Mouse (Mus musculus): Measurements from ENCODE around the gene Zfp607a. TPM values are rescaled to one million over a fixed set of nuclear protein-coding genes. Genes with fewer than 3 reads are reported as not detected.
"Not testable (repeated sequence)": the region's sequence is repeated elsewhere in the genome, so short reads cannot be mapped to it uniquely, and the experiment has no call there.

Gene Zfp607a
- total and polyA plus RNA-seq, 2 experiments from 2014 or later = 0.90 to 2.1 TPM

DNA sequence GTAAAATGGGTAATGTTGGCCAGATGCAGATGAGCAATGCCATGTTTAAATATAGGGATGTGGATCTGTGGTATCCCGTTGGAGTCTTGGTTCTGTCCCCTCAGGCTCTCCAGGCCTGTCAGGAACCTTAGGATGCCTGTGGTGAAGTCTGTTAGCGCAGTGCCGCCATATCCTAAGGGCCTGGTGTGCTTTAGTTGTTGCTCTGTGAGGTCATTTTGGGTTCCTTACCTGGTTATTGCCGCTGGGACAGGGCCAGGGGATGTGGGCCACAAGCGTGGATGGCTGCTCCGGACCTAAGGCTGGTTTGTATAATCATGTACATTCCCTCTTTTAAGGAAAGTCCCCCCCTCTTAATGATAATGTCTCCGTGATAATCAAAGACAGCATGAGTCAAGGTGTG lies 17.7 kb upstream of the Zfp607a start:
- Histone ChIP-seq H3K36me3 (ENCODE audit: insufficient read depth, low read length) (peaks cover 1% of the 10 kb centered on the region), H3K4me1 (ENCODE audit: insufficient read depth, low read length) (no peaks in the 10 kb centered on the region), H3K9ac (replicated peaks; ENCODE audit: low read length) (no peak overlapping the region), H3K27ac (no peak overlapping the region), H3K9me3 (ENCODE audit: low read length) (no peaks in the 10 kb centered on the region), H3K4me2 (ENCODE audit: low read depth, low read length) (peak overlapping the region; percentile 56), H3K27me3 (ENCODE audit: insufficient read depth, low read length) (no peaks in the 10 kb centered on the region), H3K4me3 (ENCODE audit: low read length) (no peak overlapping the region)
- 90% methylated on average over 7 of the region's 7 CpGs for WGBS
- ATAC-seq (no peak), DNase-seq (ENCODE audit: low spot score) (no peak)
- TF ChIP-seq CTCF (IDR thresholded peaks at IDR 0.05; ENCODE audit: low read depth) = no peak

DNA sequence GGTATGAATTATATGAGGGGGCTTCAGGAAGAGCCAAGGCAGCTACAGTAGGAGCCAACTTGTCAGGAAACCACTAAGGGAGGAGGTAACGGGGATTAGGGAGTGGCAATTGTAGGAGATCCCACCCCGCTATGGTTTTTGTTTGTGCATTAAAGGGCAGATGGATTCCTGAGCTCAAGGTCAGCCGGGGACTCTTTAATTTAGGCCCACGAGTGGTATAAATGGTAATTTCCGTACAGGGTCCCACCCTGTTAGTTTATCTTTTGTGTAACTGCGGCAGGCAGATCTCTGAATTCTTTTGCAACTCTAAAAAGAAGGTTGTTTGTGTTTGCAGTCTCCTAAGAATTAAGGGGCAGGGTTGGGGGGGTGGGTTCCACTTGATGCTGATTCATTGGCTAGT lies 17.2 kb upstream of the Zfp607a start:
- Histone ChIP-seq H3K9me3 (ENCODE audit: low read length) (no peaks in the 10 kb centered on the region), H3K27me3 (ENCODE audit: insufficient read depth, low read length) (no peaks in the 10 kb centered on the region), H3K4me1 (ENCODE audit: insufficient read depth, low read length) (no peaks in the 10 kb centered on the region), H3K36me3 (ENCODE audit: insufficient read depth, low read length) (peaks cover 6% of the 10 kb centered on the region), H3K27ac (no peak overlapping the region), H3K9ac (replicated peaks; ENCODE audit: low read length) (no peak overlapping the region), H3K4me3 (ENCODE audit: low read length) (no peak overlapping the region), H3K4me2 (ENCODE audit: low read depth, low read length) (no peak overlapping the region)
- 85% methylated on average over 6 of the region's 6 CpGs for WGBS
- no peak for TF ChIP-seq CTCF (IDR thresholded peaks at IDR 0.05; ENCODE audit: low read depth)
- ATAC-seq (no peak), DNase-seq (ENCODE audit: low spot score) (no peak)

GRCm38 (mm10) chr7:27859301-27860251 lies 2.2 kb downstream of the Zfp607a start:
- Histone ChIP-seq H3K4me1 (ENCODE audit: insufficient read depth, low read length) (no peaks in the 10 kb centered on the region), H3K4me2 (ENCODE audit: low read depth, low read length) (peak overlapping the region; percentile 75), H3K27ac (peak overlapping the region; percentile 51; the same call in 1 of the 2 replicates), H3K9ac (replicated peaks; ENCODE audit: low read length) (peak overlapping the region; percentile 43; the same call in 1 of the 2 replicates), H3K36me3 (ENCODE audit: insufficient read depth, low read length) (no peaks in the 10 kb centered on the region), H3K4me3 (ENCODE audit: low read length) (peak overlapping the region; percentile 44), H3K9me3 (ENCODE audit: low read length) (no peaks in the 10 kb centered on the region), H3K27me3 (ENCODE audit: insufficient read depth, low read length) (no peaks in the 10 kb centered on the region)
- peak; percentile 43; the same call in 1 of the 2 replicates for ATAC-seq
- WGBS = 24% methylated on average over 10 of the region's 10 CpGs
- TF ChIP-seq CTCF (IDR thresholded peaks at IDR 0.05; ENCODE audit: low read depth) = no peak
- peak; percentile 21 for DNase-seq (ENCODE audit: low spot score)

DNA sequence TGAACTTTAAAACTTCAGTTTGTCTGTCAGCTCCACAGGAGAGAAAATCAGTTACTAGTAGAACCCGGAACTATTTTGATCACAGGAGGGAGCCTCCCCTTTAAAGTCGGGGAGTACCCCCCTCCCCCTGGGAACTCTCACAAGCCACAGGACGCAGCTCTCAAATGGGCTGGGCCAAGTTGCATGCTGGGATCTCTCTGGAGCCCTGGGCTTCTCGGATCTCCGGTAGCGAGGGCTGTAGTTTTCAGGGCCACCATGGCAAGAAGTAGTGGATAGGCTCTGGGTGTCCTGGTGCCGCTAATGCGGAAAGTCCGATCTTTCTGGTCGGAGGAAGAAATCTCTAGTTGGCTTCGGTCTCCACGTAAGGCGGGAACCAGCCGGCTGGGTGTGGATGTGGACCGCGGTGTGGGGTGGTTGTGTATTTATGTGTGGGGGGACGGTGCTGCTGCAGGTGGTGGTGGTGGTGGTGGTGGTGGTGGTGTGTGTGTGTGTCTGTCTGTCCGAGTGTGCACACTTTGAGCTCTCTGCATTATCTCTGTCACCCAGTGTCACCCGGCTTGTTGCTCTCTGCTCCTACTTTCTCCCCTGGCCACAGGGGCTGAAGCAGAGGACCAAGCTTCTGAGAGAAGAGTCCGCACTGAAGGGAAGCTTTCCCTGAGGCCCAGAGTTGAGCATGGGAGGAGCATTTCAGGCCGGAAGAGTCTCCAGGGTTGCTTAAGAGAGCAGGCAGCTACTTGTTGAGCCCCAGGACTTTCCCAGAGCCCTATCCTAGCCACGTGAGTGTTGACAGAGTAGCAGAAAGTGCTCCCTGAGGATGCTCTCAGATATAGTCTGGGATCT lies 3.3 kb downstream of the Zfp607a start:
- H3K9me3 ChIP-seq (ENCODE audit: low read length) = no peaks in the 10 kb centered on the region
- H3K4me1 ChIP-seq (ENCODE audit: insufficient read depth, low read length) = no peaks in the 10 kb centered on the region
- H3K27ac ChIP-seq = peak overlapping the region; percentile 69; the same call in 1 of the 2 replicates
- no peak for TF ChIP-seq CTCF (IDR thresholded peaks at IDR 0.05; ENCODE audit: low read depth)
- DNase-seq (ENCODE audit: low spot score) (peak; percentile 80), ATAC-seq (peak; percentile 85)
- H3K9ac ChIP-seq (replicated peaks; ENCODE audit: low read length) = peak overlapping the region; percentile 43; the same call in 1 of the 2 replicates
- H3K4me2 ChIP-seq (ENCODE audit: low read depth, low read length) = peak overlapping the region; percentile 75
- no peaks in the 10 kb centered on the region for H3K36me3 ChIP-seq (ENCODE audit: insufficient read depth, low read length)
- H3K27me3 ChIP-seq (ENCODE audit: insufficient read depth, low read length) = no peaks in the 10 kb centered on the region
- peak overlapping the region; percentile 44 for H3K4me3 ChIP-seq (ENCODE audit: low read length)
- 0% methylated on average over 22 of the region's 22 CpGs for WGBS

DNA sequence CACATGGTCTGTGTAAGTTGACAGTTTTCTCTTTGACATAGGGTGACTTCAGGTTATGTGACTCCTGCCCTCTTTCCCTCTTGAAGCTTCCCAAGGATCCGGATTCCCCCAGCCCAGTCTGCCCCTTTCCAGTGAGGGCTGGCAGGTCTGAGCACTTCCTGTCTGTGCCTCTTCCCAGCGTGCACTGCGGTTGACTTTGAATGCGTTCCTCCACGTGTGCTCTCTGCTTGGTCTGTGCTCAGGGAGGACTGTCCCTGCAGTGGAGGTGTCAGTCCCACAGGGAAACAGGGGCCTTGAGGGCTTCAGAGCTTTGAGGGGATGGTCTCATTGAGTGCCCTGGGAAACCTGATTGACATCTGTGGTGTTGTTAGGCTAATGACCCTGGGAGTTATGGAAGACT lies 5.3 kb downstream of the Zfp607a start:
- H3K27ac ChIP-seq; H3K9me3 ChIP-seq (ENCODE audit: low read length); ATAC-seq; H3K4me2 ChIP-seq (ENCODE audit: low read depth, low read length); H3K27me3 ChIP-seq (ENCODE audit: insufficient read depth, low read length); H3K9ac ChIP-seq (replicated peaks; ENCODE audit: low read length); DNase-seq (ENCODE audit: low spot score); H3K36me3 ChIP-seq (ENCODE audit: insufficient read depth, low read length); H3K4me3 ChIP-seq (ENCODE audit: low read length); H3K4me1 ChIP-seq (ENCODE audit: insufficient read depth, low read length): not testable (repeated sequence)
- WGBS = 69% methylated on average over 5 of the region's 5 CpGs

- Histone ChIP-seq H3K4me3 (ENCODE audit: low read length) (no peak overlapping the region), H3K4me1 (ENCODE audit: insufficient read depth, low read length) (no peaks in the 10 kb centered on the region), H3K4me2 (ENCODE audit: low read depth, low read length) (no peak overlapping the region), H3K27me3 (ENCODE audit: insufficient read depth, low read length) (no peaks in the 10 kb centered on the region), H3K27ac (no peak overlapping the region), H3K9ac (replicated peaks; ENCODE audit: low read length) (no peak overlapping the region), H3K36me3 (ENCODE audit: insufficient read depth, low read length) (no peaks in the 10 kb centered on the region; the same call in 1 of the 2 replicates), H3K9me3 (ENCODE audit: low read length) (no peaks in the 10 kb centered on the region)
- no peak for TF ChIP-seq CTCF (IDR thresholded peaks at IDR 0.05; ENCODE audit: low read depth)
- no peak for ATAC-seq
- WGBS = 94% methylated on average over 4 of the region's 4 CpGs
- no peak for DNase-seq (ENCODE audit: low spot score)
Observed at GRCm38 (mm10) chr7:27881721-27882120, 24.4 kb downstream of the Zfp607a start.

All from hindbrain, postnatal 0 days (tissue).